Mouse (Mus musculus): ENCODE data around the gene Kalrn.

DNA sequence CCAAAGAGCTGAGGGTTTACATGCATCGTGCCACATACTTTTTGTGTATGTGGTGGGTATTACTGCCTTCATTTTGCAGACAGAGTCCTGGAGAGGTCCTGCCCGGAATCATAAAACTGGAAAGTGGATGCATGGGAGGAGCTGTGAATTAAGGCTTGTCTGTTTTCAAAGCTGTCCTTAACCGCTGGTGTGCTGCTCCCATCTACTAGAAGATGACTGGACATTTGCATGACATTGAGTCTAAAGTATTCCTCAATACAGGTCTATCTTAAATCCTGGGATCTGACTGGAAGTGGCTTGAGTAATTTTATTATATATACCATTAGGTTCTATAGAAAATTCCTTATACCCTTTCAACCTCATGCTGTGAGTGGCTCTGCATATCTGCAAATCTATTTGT is 418.4 kb downstream of the Kalrn start:
- TF ChIP-seq CTCF (IDR thresholded peaks at IDR 0.05; ENCODE audit: low read depth), result no peak
- TF ChIP-seq EP300 (IDR thresholded peaks at IDR 0.05; ENCODE audit: low read depth), result no peak

Measured in heart, postnatal 0 days (tissue).